Comparison of ENCODE assay signal across 8 mouse cellular contexts in the genomic region with DNA sequence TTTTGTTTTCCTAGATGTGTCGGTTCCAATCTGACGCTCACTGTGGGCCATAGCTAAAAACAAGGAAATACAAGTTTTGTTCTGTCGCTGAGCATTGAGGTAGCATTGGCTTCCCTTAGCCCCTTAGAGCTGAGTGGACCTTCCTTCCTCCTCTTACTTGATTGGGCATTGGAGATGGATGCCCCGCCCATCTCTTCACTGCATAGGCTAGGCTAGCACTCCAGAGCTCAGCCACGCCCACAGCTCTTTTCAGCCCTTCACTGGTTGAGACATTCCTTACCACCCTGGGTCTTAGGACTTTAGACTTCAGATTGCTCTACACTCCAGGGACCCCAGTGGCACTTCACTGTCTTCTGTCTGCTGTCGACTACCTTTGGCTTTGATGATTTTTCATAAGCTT.
A peak's percentile ranks its signal among the peaks of the same experiment; 100 is the strongest.
DNase-seq lines count a peak whose midpoint lies in the region; ATAC-seq lines count a peak whose summit lies in the region.

No protein-coding gene starts in this region.

- H3K36me3 ChIP-seq in hindbrain, embryonic 10.5 days: peaks cover 7% of the 10 kb centered on the region; the same call in 1 of the 2 replicates
- 0 out of 2 replicates have a peak, but pooled peaks cover 2% of the 10 kb centered on the region for H3K36me3 ChIP-seq in limb, embryonic 15.5 days
- no peaks in the 10 kb centered on the region for H3K36me3 ChIP-seq in midbrain, embryonic 16.5 days (ENCODE audit: control insufficient read depth, insufficient read depth, low read length)

- peaks cover 41% of the 10 kb centered on the region for H3K4me1 ChIP-seq in hindbrain, embryonic 10.5 days (replicated peaks)
- peaks cover 39% of the 10 kb centered on the region for H3K4me1 ChIP-seq in limb, embryonic 15.5 days
- peaks cover 40% of the 10 kb centered on the region for H3K4me1 ChIP-seq in midbrain, embryonic 16.5 days (ENCODE audit: control insufficient read depth, insufficient read depth, low read length)

- H3K4me3 ChIP-seq in hindbrain, embryonic 10.5 days: peak overlapping the region; percentile 36
- H3K4me3 ChIP-seq in limb, embryonic 15.5 days: no peak overlapping the region
- no peak overlapping the region for H3K4me3 ChIP-seq in midbrain, embryonic 16.5 days (ENCODE audit: low read depth, low read length)

- peak; percentile 94 for DNase-seq in ES-CJ7 (ENCODE audit: low read depth, low spot score)
- peak; percentile 66 for DNase-seq in embryo, embryonic 9.5 days (ENCODE audit: extremely low spot score)
- peak; percentile 68 for DNase-seq in hindbrain, embryonic 10.5 days (ENCODE audit: low spot score)
- DNase-seq in thymus, postnatal 25 days: peak; percentile 53
- DNase-seq in layer of hippocampus, adult 9-11 months: no peak
- no peak for DNase-seq in left cerebral cortex, adult 8-10 months (ENCODE audit: low spot score in 2 of 2)

- WGBS in hindbrain, embryonic 10.5 days: 8% methylated on average over 6 of the region's 6 CpGs
- WGBS in limb, embryonic 15.5 days: 28% methylated on average over 6 of the region's 6 CpGs
- 17% methylated on average over 6 of the region's 6 CpGs for WGBS in midbrain, embryonic 16.5 days

- peak overlapping the region; percentile 28; the same call in 1 of the 2 replicates for H3K4me2 ChIP-seq in limb, embryonic 15.5 days
- H3K4me2 ChIP-seq in midbrain, embryonic 16.5 days (ENCODE audit: low read length): peak overlapping the region; percentile 27; the same call in 1 of the 2 replicates

- H3K27ac ChIP-seq in hindbrain, embryonic 10.5 days: no peak overlapping the region
- no peak overlapping the region for H3K27ac ChIP-seq in limb, embryonic 15.5 days
- no peak overlapping the region; the same call in 1 of the 2 replicates for H3K27ac ChIP-seq in midbrain, embryonic 16.5 days (ENCODE audit: low read length)

- no peak for ATAC-seq in limb, embryonic 15.5 days (ENCODE audit: insufficient number of reproducible peaks, low FRiP score, low TSS enrichment, low read depth)
- peak; percentile 49; the same call in 1 of the 2 replicates for ATAC-seq in midbrain, embryonic 16.5 days

- H3K27me3 ChIP-seq in hindbrain, embryonic 10.5 days (ENCODE audit: insufficient read depth, poor library complexity, severe bottlenecking): no peaks in the 10 kb centered on the region
- no peaks in the 10 kb centered on the region for H3K27me3 ChIP-seq in limb, embryonic 15.5 days
- H3K27me3 ChIP-seq in midbrain, embryonic 16.5 days (ENCODE audit: control insufficient read depth, insufficient read depth, low read depth, low read length): no peaks in the 10 kb centered on the region

- H3K9ac ChIP-seq in limb, embryonic 15.5 days: no peak overlapping the region
- no peak overlapping the region for H3K9ac ChIP-seq in midbrain, embryonic 16.5 days (ENCODE audit: low read depth, low read length)

- H3K9me3 ChIP-seq in hindbrain, embryonic 10.5 days: no peaks in the 10 kb centered on the region
- H3K9me3 ChIP-seq in limb, embryonic 15.5 days: no peaks in the 10 kb centered on the region
- no peaks in the 10 kb centered on the region for H3K9me3 ChIP-seq in midbrain, embryonic 16.5 days (replicated peaks; ENCODE audit: control insufficient read depth, low read length, poor library complexity, severe bottlenecking)

Comparison
In these comparisons a context has a peak if more than half of its experiments do, and no peak if none do; other contexts are left out.
1. DNase-seq: peak in ES-CJ7 (single experiment), embryo, embryonic 9.5 days (single experiment), hindbrain, embryonic 10.5 days (single experiment) and thymus, postnatal 25 days (single experiment); none in layer of hippocampus, adult 9-11 months (single experiment) and left cerebral cortex, adult 8-10 months (0 of 2).